In the genomic region with DNA sequence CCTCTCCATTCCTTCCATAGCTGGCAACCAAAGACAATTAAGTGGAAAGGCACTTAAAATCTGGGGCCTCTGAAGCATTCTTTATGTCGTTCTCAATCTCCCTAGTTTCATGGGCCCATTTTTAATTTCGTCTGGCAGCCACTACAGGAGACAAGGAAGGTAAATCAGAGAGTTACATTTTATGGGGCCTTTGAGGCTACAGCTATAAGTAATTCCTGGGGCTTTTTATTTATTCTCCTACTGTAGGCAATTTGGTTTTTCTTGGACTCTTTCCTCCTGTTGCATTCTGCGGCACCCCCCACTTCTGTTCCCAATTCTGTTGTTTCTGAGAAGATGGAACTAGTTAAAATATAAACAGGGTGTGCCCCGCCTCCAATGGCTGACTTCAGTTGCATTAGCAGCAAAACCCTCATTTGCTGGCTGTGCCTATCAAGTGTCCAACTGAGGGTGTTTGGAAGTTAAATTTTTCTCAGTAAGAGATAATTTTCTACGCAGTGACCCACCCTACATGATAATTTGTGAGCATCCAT, we compare ENCODE assay signal across 29 mouse cellular contexts.
DNase-seq lines count a peak whose midpoint lies in the region; ATAC-seq and TF ChIP-seq lines count a peak whose summit lies in the region.
"Had no signal": no experiment of that assay in that cellular context is flagged by ENCODE, and none has a peak within 500 bp of the region (broad histone marks: within the 10 kb centered on the region; RNA-seq: fewer than 3 reads in every experiment).

No protein-coding gene starts in this region.

- TF ChIP-seq POLR2A in brain, embryonic 14.5 days (IDR thresholded peaks at IDR 0.05; ENCODE audit: borderline replicate concordance, extremely low read depth, insufficient read depth, insufficient read length, poor library complexity, severe bottlenecking): no peak

- H3K4me3 ChIP-seq in kidney, embryonic 14.5 days (ENCODE audit: low read length): no peak overlapping the region
- H3K4me3 ChIP-seq in kidney, postnatal 0 days (replicated peaks; ENCODE audit: low read depth, low read length): no peak overlapping the region
- no peak overlapping the region for H3K4me3 ChIP-seq in limb, embryonic 13.5 days
- no peak overlapping the region for H3K4me3 ChIP-seq in limb, embryonic 10.5 days
- H3K4me3 ChIP-seq: embryonic facial prominence, embryonic 10.5 days; embryonic facial prominence, embryonic 13.5 days; erythroblast, embryonic 14.5 days; forebrain, embryonic 12.5 days; forebrain, embryonic 15.5 days; heart, adult 2 months; heart, embryonic 10.5 days; heart, embryonic 13.5 days had no signal

- no peak overlapping the region for H3K4me2 ChIP-seq in kidney, embryonic 14.5 days (replicated peaks; ENCODE audit: low read depth, low read length)
- no peak overlapping the region for H3K4me2 ChIP-seq in kidney, postnatal 0 days (ENCODE audit: low read length)
- no peak overlapping the region for H3K4me2 ChIP-seq in limb, embryonic 13.5 days (replicated peaks)
- H3K4me2 ChIP-seq: embryonic facial prominence, embryonic 13.5 days; forebrain, embryonic 12.5 days; forebrain, embryonic 15.5 days; heart, embryonic 13.5 days; hindbrain, embryonic 14.5 days had no signal

- ATAC-seq in kidney, embryonic 14.5 days (ENCODE audit: low FRiP score, low TSS enrichment): 0 out of 2 replicates have a peak, but pooled peaks have one; percentile 55
- no peak for ATAC-seq in kidney, postnatal 0 days (replicated peaks; ENCODE audit: low FRiP score, low read depth)
- peak; percentile 54; the same call in 1 of the 2 replicates for ATAC-seq in limb, embryonic 13.5 days (ENCODE audit: low FRiP score, low read depth)
- ATAC-seq: forebrain, embryonic 15.5 days; Patski had no signal

- no peaks in the 10 kb centered on the region for H3K27me3 ChIP-seq in kidney, embryonic 14.5 days (ENCODE audit: control insufficient read depth, insufficient read depth, low read length)
- no peaks in the 10 kb centered on the region for H3K27me3 ChIP-seq in kidney, postnatal 0 days (ENCODE audit: insufficient read depth, low read length)
- H3K27me3 ChIP-seq in limb, embryonic 13.5 days: no peaks in the 10 kb centered on the region
- H3K27me3 ChIP-seq in limb, embryonic 10.5 days (ENCODE audit: low read depth, poor library complexity, severe bottlenecking): no peaks in the 10 kb centered on the region
- H3K27me3 ChIP-seq: embryonic facial prominence, embryonic 13.5 days; forebrain, embryonic 12.5 days; forebrain, embryonic 15.5 days; heart, embryonic 13.5 days; Patski had no signal

- H3K9ac ChIP-seq in kidney, embryonic 14.5 days (ENCODE audit: low read depth, low read length): no peak overlapping the region
- no peak overlapping the region for H3K9ac ChIP-seq in kidney, postnatal 0 days (ENCODE audit: low read depth, low read length)
- H3K9ac ChIP-seq in limb, embryonic 13.5 days: no peak overlapping the region
- H3K9ac ChIP-seq: embryonic facial prominence, embryonic 13.5 days; forebrain, embryonic 12.5 days; forebrain, embryonic 15.5 days; heart, embryonic 13.5 days; hindbrain, embryonic 14.5 days had no signal

- H3K9me3 ChIP-seq in kidney, embryonic 14.5 days (ENCODE audit: control insufficient read depth, low read length): no peaks in the 10 kb centered on the region
- H3K9me3 ChIP-seq in kidney, postnatal 0 days (replicated peaks; ENCODE audit: low read length): no peaks in the 10 kb centered on the region
- H3K9me3 ChIP-seq in limb, embryonic 13.5 days: no peaks in the 10 kb centered on the region
- H3K9me3 ChIP-seq in limb, embryonic 10.5 days (replicated peaks): no peaks in the 10 kb centered on the region
- H3K9me3 ChIP-seq: embryonic facial prominence, embryonic 10.5 days; embryonic facial prominence, embryonic 13.5 days; forebrain, embryonic 12.5 days; forebrain, embryonic 15.5 days; heart, embryonic 10.5 days; heart, embryonic 13.5 days had no signal

- H3K27ac ChIP-seq in kidney, embryonic 14.5 days (ENCODE audit: low read depth, low read length): peak overlapping the region; percentile 24; the same call in 1 of the 2 replicates
- no peak overlapping the region for H3K27ac ChIP-seq in kidney, postnatal 0 days
- no peak overlapping the region for H3K27ac ChIP-seq in limb, embryonic 13.5 days
- H3K27ac ChIP-seq in limb, embryonic 10.5 days: no peak overlapping the region
- H3K27ac ChIP-seq: embryonic facial prominence, embryonic 10.5 days; embryonic facial prominence, embryonic 13.5 days; forebrain, embryonic 12.5 days; forebrain, embryonic 15.5 days; heart, adult 2 months; heart, embryonic 10.5 days; heart, embryonic 13.5 days; hindbrain, embryonic 14.5 days had no signal

- H3K36me3 ChIP-seq in kidney, embryonic 14.5 days (ENCODE audit: control insufficient read depth, insufficient read depth, low read length): no peaks in the 10 kb centered on the region
- H3K36me3 ChIP-seq in kidney, postnatal 0 days (ENCODE audit: insufficient read depth, low read length): no peaks in the 10 kb centered on the region
- H3K36me3 ChIP-seq in limb, embryonic 13.5 days: no peaks in the 10 kb centered on the region
- no peaks in the 10 kb centered on the region for H3K36me3 ChIP-seq in limb, embryonic 10.5 days
- H3K36me3 ChIP-seq: embryonic facial prominence, embryonic 10.5 days; embryonic facial prominence, embryonic 13.5 days; forebrain, embryonic 12.5 days; forebrain, embryonic 15.5 days; heart, embryonic 10.5 days; heart, embryonic 13.5 days had no signal

- 50% methylated on average over 5 of the region's 5 CpGs for WGBS in kidney, embryonic 14.5 days
- 46% methylated on average over 5 of the region's 5 CpGs for WGBS in kidney, postnatal 0 days
- 35% methylated on average over 5 of the region's 5 CpGs for WGBS in limb, embryonic 13.5 days
- 76% methylated on average over 5 of the region's 5 CpGs for WGBS in limb, embryonic 10.5 days

- no peak for TF ChIP-seq CTCF in kidney, postnatal 0 days (IDR thresholded peaks at IDR 0.05; ENCODE audit: low read depth)
- TF ChIP-seq CTCF in brain, embryonic 14.5 days (IDR thresholded peaks at IDR 0.05; ENCODE audit: borderline replicate concordance, extremely low read depth, insufficient read depth, insufficient read length): no peak

- no peak for DNase-seq in kidney, adult 8-10 months
- DNase-seq in kidney, postnatal 0 days (ENCODE audit: low spot score): peak; percentile 14
- no peak for DNase-seq in kidney, postnatal 25 days
- no peak for DNase-seq in limb, embryonic 10.5 days (ENCODE audit: low spot score)
- DNase-seq in brain, embryonic 14.5 days (ENCODE audit: low read depth): peak; percentile 44
- no peak for DNase-seq in gastrocnemius, adult 18-20 months (ENCODE audit: low spot score)
- DNase-seq: adrenal gland, postnatal 10 days; adrenal gland, postnatal 36 days; cerebellum, adult 11 months; cerebellum, adult 8-10 months; cerebellum, postnatal 10 days; cerebellum, postnatal 36 days; embryo, embryonic 11 days; gastrocnemius, postnatal 10 days; gastrocnemius, postnatal 36 days; heart, adult 2 months; heart, postnatal 14 days; heart, postnatal 4 days had no signal

- no peaks in the 10 kb centered on the region for H3K4me1 ChIP-seq in kidney, embryonic 14.5 days (ENCODE audit: control insufficient read depth, insufficient read depth, low read length)
- no peaks in the 10 kb centered on the region for H3K4me1 ChIP-seq in kidney, postnatal 0 days (replicated peaks; ENCODE audit: insufficient read depth, low read length)
- H3K4me1 ChIP-seq in limb, embryonic 13.5 days: peaks cover 9% of the 10 kb centered on the region; the same call in 1 of the 2 replicates
- peaks cover 8% of the 10 kb centered on the region; the same call in 1 of the 2 replicates for H3K4me1 ChIP-seq in limb, embryonic 10.5 days
- H3K4me1 ChIP-seq: embryonic facial prominence, embryonic 10.5 days; embryonic facial prominence, embryonic 13.5 days; forebrain, embryonic 12.5 days; forebrain, embryonic 15.5 days; heart, embryonic 10.5 days; heart, embryonic 13.5 days had no signal

Comparison
In these comparisons a context has a peak if more than half of its experiments do, and no peak if none do; other contexts are left out.
1. DNase-seq: peak in kidney, postnatal 0 days (single experiment) and brain, embryonic 14.5 days (single experiment); none in kidney, adult 8-10 months (0 of 2), kidney, postnatal 25 days (0 of 2), limb, embryonic 10.5 days (single experiment) and gastrocnemius, adult 18-20 months (single experiment).